Mouse (Mus musculus) intestine, embryonic 15.5 days (tissue): Measurements from ENCODE around the gene Nin. TPM values are rescaled to one million over a fixed set of nuclear protein-coding genes. Genes with fewer than 3 reads are reported as not detected.
"Not testable (repeated sequence)": the region's sequence is repeated elsewhere in the genome, so short reads cannot be mapped to it uniquely, and the experiment has no call there.

Source experiments
- ATAC-seq: fragments of 200-750 bp; cut with Nextera tagmentation; 2 replicates; pipeline ENCODE4 v1.8.0; 2017; ENCODE audit warnings: moderate TSS enrichment, moderate library complexity
- H3K27ac ChIP-seq: fragments of 300-500 bp; sonication (generic); 2 replicates; pipeline ENCODE4 v1.5.1; 2015; ENCODE audit warnings: mild to moderate bottlenecking, inconsistent platforms
- H3K27me3 ChIP-seq: fragments of 300-500 bp; sonication (generic); replicated peaks from 2 replicates; pipeline ENCODE4 v1.6.1; 2015; ENCODE audit warnings: inconsistent platforms
- H3K36me3 ChIP-seq: fragments of 300-500 bp; sonication (generic); 2 replicates; pipeline ENCODE4 v1.6.1; 2015; ENCODE audit warnings: inconsistent platforms
- H3K4me1 ChIP-seq: fragments of 300-500 bp; sonication (generic); replicated peaks from 2 replicates; pipeline ENCODE4 v1.6.1; 2015; ENCODE audit warnings: inconsistent platforms
- H3K4me2 ChIP-seq: fragments of 300-500 bp; sonication (generic); replicated peaks from 2 replicates; pipeline ENCODE4 v1.6.1; 2015; ENCODE audit warnings: mild to moderate bottlenecking, inconsistent platforms
- H3K4me3 ChIP-seq: fragments of 300-500 bp; sonication (generic); replicated peaks from 2 replicates; pipeline ENCODE4 v1.5.1; 2015; ENCODE audit warnings: inconsistent platforms
- H3K9ac ChIP-seq: fragments of 300-500 bp; sonication (generic); 2 replicates; pipeline ENCODE4 v1.6.1; 2015; ENCODE audit warnings: inconsistent platforms
- H3K9me3 ChIP-seq: fragments of 300-500 bp; sonication (generic); 2 replicates; pipeline ENCODE4 v1.6.1; 2016; ENCODE audit warnings: inconsistent platforms
- WGBS: fragments of 180-500 bp; shearing (Covaris S2); methylation state at CpG from one replicate; pipeline ENCODE4 v1.1.7; 2015; 5-methylcytosine and 5-hydroxymethylcytosine counted together
- polyA plus RNA-seq: library from polyadenylated mRNA; unstranded; fragments of >200 nt; fragmentation: Nextera tagmentation; extraction: Ambion mirVana; gene quantifications from 2 replicates; pipeline ENCODE4 v1.2.1, GENCODE M21; 2015

Nin gene
- 8.4 and 9.1 TPM in 2 replicates for polyA plus RNA-seq

DNA sequence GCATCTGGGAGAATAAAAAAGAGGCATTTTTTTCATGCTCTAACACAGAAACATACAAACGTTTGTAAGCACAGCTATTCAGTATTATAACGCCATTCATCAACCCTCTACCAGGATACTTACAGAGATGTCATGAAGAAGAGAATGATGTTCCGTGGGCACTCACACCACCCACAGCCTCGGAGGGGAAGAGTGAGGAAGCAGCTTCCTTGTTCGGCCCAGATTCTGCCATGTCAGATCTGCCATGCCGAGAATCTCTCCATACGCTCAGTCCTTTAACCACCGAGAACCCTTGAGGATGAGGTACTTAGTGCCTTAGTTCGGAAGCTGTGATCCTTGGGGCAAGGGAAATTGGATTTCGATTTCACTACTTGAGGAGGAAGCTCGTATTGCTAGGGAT is at the start of gene Nin:
Gene Nin (minus strand): TSS at position 367 of the 400 bp plus-strand sequence.
- Histone ChIP-seq H3K36me3 (no peaks in the 10 kb centered on the region), H3K4me1 (peaks cover 8% of the 10 kb centered on the region), H3K27me3 (no peaks in the 10 kb centered on the region), H3K4me3 (no peak within 1 kb of the TSS), H3K27ac (no peak within 1 kb of the TSS), H3K4me2 (peak within 1 kb of the TSS; percentile 91; the same call in 1 of the 2 replicates), H3K9me3 (no peaks in the 10 kb centered on the region), H3K9ac (no peak within 1 kb of the TSS)
- 70% methylated on average over 11 of the region's 11 CpGs for WGBS
- ATAC-seq: no peak

- no peak for ATAC-seq
- Histone ChIP-seq H3K27me3 (no peaks in the 10 kb centered on the region), H3K9ac (no peak overlapping the region), H3K27ac (no peak overlapping the region), H3K9me3 (no peaks in the 10 kb centered on the region), H3K4me3 (no peak overlapping the region), H3K4me1 (no peaks in the 10 kb centered on the region), H3K4me2 (no peak overlapping the region), H3K36me3 (no peaks in the 10 kb centered on the region)
- WGBS: 56% methylated on average over 5 of the region's 5 CpGs
These were observed 47.5 kb upstream of the Nin start for GRCm38 (mm10) chr12:70161057-70161456.

DNA sequence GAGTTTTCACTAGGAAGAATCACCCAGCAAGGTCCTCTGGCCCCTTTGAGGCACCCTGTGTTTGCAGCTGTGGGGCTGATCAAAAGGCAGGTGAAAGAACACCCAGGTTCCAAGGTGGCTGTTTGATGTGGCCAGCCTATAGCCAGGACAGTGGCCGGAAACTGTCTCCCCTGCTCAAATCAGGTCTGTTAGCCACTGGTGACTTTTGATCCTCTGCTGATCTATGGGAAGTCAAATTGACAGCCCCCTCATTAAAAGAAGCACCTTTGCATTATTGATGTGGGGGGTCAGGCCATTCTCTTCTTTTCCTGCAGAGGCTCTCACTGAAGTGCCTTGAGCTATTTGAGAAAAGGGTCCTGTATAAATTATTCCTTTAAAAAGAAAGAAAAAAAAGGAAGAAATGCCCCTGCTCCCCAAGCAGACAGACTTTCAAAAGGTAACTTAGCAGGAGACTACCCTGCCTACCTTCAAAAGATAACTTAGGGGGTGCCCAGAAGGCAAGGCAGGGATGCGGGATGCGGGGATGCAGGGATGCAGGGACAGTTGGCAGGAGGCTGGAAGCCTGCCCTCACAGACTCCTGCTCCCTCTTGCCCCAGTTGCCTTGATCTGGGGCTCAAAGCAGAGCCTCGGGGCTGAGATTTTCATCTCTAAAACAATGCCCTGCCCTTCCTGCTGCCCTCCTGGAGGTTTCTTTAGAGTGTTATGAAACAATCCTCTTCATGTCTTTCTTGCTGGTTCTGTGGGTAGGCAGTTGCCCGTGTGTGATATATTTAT is 44.0 kb upstream of the Nin start:
- H3K27me3 ChIP-seq: no peaks in the 10 kb centered on the region
- no peak overlapping the region for H3K27ac ChIP-seq
- WGBS: 63% methylated on average over 5 of the region's 5 CpGs
- no peak for ATAC-seq
- no peak overlapping the region for H3K4me3 ChIP-seq
- no peak overlapping the region for H3K9ac ChIP-seq
- no peaks in the 10 kb centered on the region for H3K9me3 ChIP-seq
- H3K4me1 ChIP-seq: no peaks in the 10 kb centered on the region
- H3K4me2 ChIP-seq: no peak overlapping the region
- H3K36me3 ChIP-seq: no peaks in the 10 kb centered on the region

- Histone ChIP-seq H3K36me3 (no peaks in the 10 kb centered on the region), H3K4me2 (no peak overlapping the region), H3K9ac (no peak overlapping the region), H3K27ac (no peak overlapping the region), H3K9me3 (no peaks in the 10 kb centered on the region), H3K27me3 (no peaks in the 10 kb centered on the region), H3K4me3 (no peak overlapping the region), H3K4me1 (no peaks in the 10 kb centered on the region)
- 76% methylated on average over 6 of the region's 6 CpGs for WGBS
- no peak for ATAC-seq
These were observed 42.7 kb upstream of the Nin start for GRCm38 (mm10) chr12:70156222-70156621.

- Histone ChIP-seq H3K4me2 (no peak within 1 kb of the TSS), H3K27ac (no peak within 1 kb of the TSS), H3K4me3 (no peak within 1 kb of the TSS), H3K9me3 (no peaks in the 10 kb centered on the region), H3K36me3 (no peaks in the 10 kb centered on the region), H3K9ac (no peak within 1 kb of the TSS), H3K27me3 (no peaks in the 10 kb centered on the region), H3K4me1 (peaks cover 2% of the 10 kb centered on the region; the same call in 1 of the 2 replicates)
- 68% methylated on average over 3 of the region's 3 CpGs for WGBS
- no peak for ATAC-seq
These were observed 40.3 kb upstream of the Nin start, which contains the start of gene Abhd12b for GRCm38 (mm10) chr12:70153842-70154241. Gene Abhd12b, plus strand, starts transcription at chr12:70154142.

GRCm38 (mm10) chr12:70148631-70149265 is 35.2 kb upstream of the Nin start:
- Histone ChIP-seq H3K4me3 (peak overlapping the region; percentile 27), H3K36me3 (no peaks in the 10 kb centered on the region), H3K27me3 (no peaks in the 10 kb centered on the region), H3K4me1 (peaks cover 3% of the 10 kb centered on the region; the same call in 1 of the 2 replicates), H3K4me2 (peak overlapping the region; percentile 57), H3K9me3 (no peaks in the 10 kb centered on the region), H3K27ac (no peak overlapping the region), H3K9ac (no peak overlapping the region)
- ATAC-seq: peak; percentile 52; the same call in 1 of the 2 replicates
- WGBS: 21% methylated on average over 11 of the region's 11 CpGs

- 7% methylated on average over 13 of the region's 13 CpGs for WGBS
- peak overlapping the region; percentile 57 for H3K4me2 ChIP-seq
- H3K9me3 ChIP-seq: no peaks in the 10 kb centered on the region
- H3K4me3 ChIP-seq: peak overlapping the region; percentile 27
- H3K9ac ChIP-seq: no peak overlapping the region
- H3K27ac ChIP-seq: 0 out of 2 replicates have a peak overlapping the region, but pooled peaks have one; percentile 44
- peaks cover 3% of the 10 kb centered on the region; the same call in 1 of the 2 replicates for H3K4me1 ChIP-seq
- H3K27me3 ChIP-seq: no peaks in the 10 kb centered on the region
- peak; percentile 32; the same call in 1 of the 2 replicates for ATAC-seq
- H3K36me3 ChIP-seq: no peaks in the 10 kb centered on the region
These were observed 34.6 kb upstream of the Nin start for GRCm38 (mm10) chr12:70147986-70148630.

DNA sequence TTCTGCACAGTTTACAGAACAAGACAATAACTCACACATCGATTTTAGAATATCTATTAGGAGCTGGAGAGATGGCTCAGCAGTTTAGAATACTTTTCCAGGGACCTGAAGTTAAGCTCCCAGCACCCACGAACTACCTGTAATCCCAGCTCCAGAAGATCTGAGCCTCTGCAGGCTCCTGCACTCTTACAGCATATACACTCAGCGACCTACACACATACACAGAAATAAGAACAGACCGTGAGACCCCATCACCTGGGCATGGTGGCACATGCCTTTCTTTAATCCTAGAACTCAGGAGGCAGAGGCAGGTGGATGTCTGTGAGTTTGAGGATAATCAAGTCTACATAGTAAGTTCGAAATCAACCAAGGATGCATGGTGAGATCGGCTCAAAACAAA is 32.1 kb upstream of the Nin start:
- Histone ChIP-seq H3K4me2 (no peak overlapping the region), H3K27ac (no peak overlapping the region), H3K9me3 (no peaks in the 10 kb centered on the region), H3K4me3 (no peak overlapping the region), H3K36me3 (no peaks in the 10 kb centered on the region), H3K4me1 (peaks cover 3% of the 10 kb centered on the region; the same call in 1 of the 2 replicates), H3K27me3 (no peaks in the 10 kb centered on the region), H3K9ac (no peak overlapping the region)
- WGBS: 86% methylated on average over 6 of the region's 6 CpGs
- no peak for ATAC-seq

DNA sequence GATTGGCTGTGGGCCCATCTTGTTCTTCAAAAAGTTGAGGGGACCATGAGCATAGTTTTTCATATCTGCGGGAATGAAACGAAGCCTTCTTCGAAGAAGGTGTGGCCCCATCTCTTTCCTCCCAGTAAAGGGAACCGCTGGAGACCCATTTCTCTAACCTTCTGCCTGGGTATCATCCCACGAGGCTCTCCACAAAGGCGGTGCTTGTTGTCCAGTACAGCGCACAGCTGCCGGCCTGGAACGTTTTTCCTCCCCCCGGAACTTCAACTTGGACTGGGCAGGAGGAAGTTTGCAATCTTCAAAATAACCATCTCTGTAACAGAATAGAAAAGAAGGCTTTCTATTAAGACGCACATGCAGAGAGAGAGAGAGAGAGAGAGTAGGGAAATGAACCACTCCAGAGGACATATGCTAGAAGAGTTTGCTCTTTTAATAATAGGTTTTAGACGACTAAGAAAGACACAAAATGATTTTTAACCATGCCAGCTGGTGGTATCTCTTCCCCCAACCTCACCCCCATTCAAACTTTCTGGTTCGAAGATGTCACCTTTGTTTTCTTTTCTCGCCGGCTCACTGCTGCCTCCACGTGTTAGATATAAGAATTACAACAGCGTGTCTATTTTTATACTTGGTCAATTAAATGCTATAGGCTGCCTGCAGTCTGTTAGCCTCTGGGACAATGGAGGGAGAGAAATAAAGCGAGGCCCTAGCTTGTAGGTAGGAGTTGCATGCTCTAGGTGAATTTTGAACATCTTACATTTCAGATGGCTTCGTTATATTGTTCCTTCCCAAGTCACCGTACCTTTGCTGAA is 31.3 kb upstream of the Nin start:
- WGBS: 28% methylated on average over 20 of the region's 20 CpGs

DNA sequence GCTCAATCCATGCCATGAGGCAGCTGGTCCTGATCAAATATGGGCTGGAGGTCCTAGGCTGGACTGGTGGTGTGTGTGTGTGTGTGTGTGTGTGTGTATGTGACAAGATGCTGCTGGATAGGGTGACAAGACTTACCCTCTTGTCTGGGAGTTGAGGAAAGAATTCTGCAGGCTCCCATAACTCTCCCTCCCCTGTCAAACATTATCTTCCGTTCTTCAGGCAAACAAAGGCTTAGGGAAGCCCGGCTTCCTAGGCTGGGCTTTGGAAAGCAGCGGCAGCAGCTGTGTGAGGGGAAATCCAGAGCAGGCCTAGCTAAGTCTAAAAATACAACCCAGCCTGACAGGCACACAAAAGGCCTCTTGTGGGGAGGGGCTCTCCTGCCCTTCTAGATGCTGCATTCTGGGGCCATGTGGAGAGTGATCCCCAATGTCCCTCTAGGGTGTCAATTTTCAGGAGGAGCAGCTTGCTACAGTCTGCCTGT is 30.6 kb upstream of the Nin start:
- H3K27ac ChIP-seq: peak overlapping the region; percentile 82
- not testable (repeated sequence) for H3K36me3 ChIP-seq, H3K4me1 ChIP-seq, H3K9me3 ChIP-seq, H3K27me3 ChIP-seq, H3K4me2 ChIP-seq, H3K9ac ChIP-seq, H3K4me3 ChIP-seq
- 13% methylated on average over 3 of the region's 3 CpGs for WGBS
- peak; percentile 80 for ATAC-seq

More for the DNA sequence above, 31.3 kb upstream of the Nin start:
- Histone ChIP-seq H3K4me2 (peak overlapping the region; percentile 30; the same call in 1 of the 2 replicates), H3K27me3 (no peaks in the 10 kb centered on the region), H3K9ac (no peak overlapping the region), H3K9me3 (no peaks in the 10 kb centered on the region), H3K4me3 (no peak overlapping the region), H3K27ac (peak overlapping the region; percentile 82), H3K36me3 (no peaks in the 10 kb centered on the region), H3K4me1 (peaks cover 3% of the 10 kb centered on the region; the same call in 1 of the 2 replicates)
- ATAC-seq: peak; percentile 50

GRCm38 (mm10) chr12:70140993-70141576 is 27.6 kb upstream of the Nin start:
- no peak for ATAC-seq
- no peaks in the 10 kb centered on the region for H3K27me3 ChIP-seq
- H3K4me2 ChIP-seq: no peak overlapping the region
- no peaks in the 10 kb centered on the region for H3K4me1 ChIP-seq
- no peaks in the 10 kb centered on the region for H3K9me3 ChIP-seq
- 87% methylated on average over 5 of the region's 5 CpGs for WGBS
- H3K27ac ChIP-seq: no peak overlapping the region
- H3K36me3 ChIP-seq: no peaks in the 10 kb centered on the region
- H3K9ac ChIP-seq: no peak overlapping the region
- no peak overlapping the region for H3K4me3 ChIP-seq
